Mouse (Mus musculus) limb, embryonic 10.5 days (tissue): Measurements from ENCODE around the gene Srp9. TPM values are rescaled to one million over a fixed set of nuclear protein-coding genes. Genes with fewer than 3 reads are reported as not detected.
"Not testable (repeated sequence)": the region's sequence is repeated elsewhere in the genome, so short reads cannot be mapped to it uniquely, and the experiment has no call there.

ENCODE experiments used
- DNase-seq: peaks from one replicate; pipeline ENCODE4 v3.0.0-alpha.2; 2017; ENCODE audit warnings: low spot score
- H3K27ac ChIP-seq: fragments of 300-500 bp; sonication (generic); 2 replicates; pipeline ENCODE4 v1.5.1; 2016; ENCODE audit warnings: mild to moderate bottlenecking
- H3K27me3 ChIP-seq: fragments of 300-500 bp; sonication (generic); 2 replicates; pipeline ENCODE4 v1.6.1; 2016; ENCODE audit warnings: low read depth, mild to moderate bottlenecking; ENCODE audit not compliant: poor library complexity, severe bottlenecking
- H3K36me3 ChIP-seq: fragments of 300-500 bp; sonication (generic); 2 replicates; pipeline ENCODE4 v1.6.1; 2016; ENCODE audit warnings: mild to moderate bottlenecking, moderate library complexity
- H3K4me1 ChIP-seq: fragments of 300-500 bp; sonication (generic); 2 replicates; pipeline ENCODE4 v1.6.1; 2016
- H3K4me3 ChIP-seq: fragments of 300-500 bp; sonication (generic); 2 replicates; pipeline ENCODE4 v1.5.1; 2016; ENCODE audit warnings: mild to moderate bottlenecking, moderate library complexity
- H3K9me3 ChIP-seq: fragments of 300-500 bp; sonication (generic); replicated peaks from 2 replicates; pipeline ENCODE4 v1.6.1; 2016; ENCODE audit warnings: mild to moderate bottlenecking
- WGBS: fragments of 180-500 bp; shearing (Covaris S2); methylation state at CpG from one replicate; pipeline ENCODE4 v1.1.7; 2016; 5-methylcytosine and 5-hydroxymethylcytosine counted together
- polyA plus RNA-seq: library from polyadenylated mRNA; unstranded; fragments of >200 nt; fragmentation: Nextera tagmentation; extraction: Ambion mirVana; gene quantifications from 2 replicates; pipeline ENCODE4 v1.2.1, GENCODE M21; 2016

Srp9 gene
- polyA plus RNA-seq, 1 experiment from 2014 or later, result 168 TPM

- Histone ChIP-seq H3K9me3 (no peaks in the 10 kb centered on the region), H3K4me1 (peaks cover 36% of the 10 kb centered on the region), H3K36me3 (no peaks in the 10 kb centered on the region), H3K27me3 (no peaks in the 10 kb centered on the region; the same call in 1 of the 2 replicates), H3K27ac (no peak overlapping the region), H3K4me3 (no peak overlapping the region)
- 57% methylated on average over 8 of the region's 8 CpGs for WGBS
- no peak for DNase-seq
Observed at GRCm38 (mm10) chr1:182138172-182138571, 13.6 kb downstream of the Srp9 start.

DNA sequence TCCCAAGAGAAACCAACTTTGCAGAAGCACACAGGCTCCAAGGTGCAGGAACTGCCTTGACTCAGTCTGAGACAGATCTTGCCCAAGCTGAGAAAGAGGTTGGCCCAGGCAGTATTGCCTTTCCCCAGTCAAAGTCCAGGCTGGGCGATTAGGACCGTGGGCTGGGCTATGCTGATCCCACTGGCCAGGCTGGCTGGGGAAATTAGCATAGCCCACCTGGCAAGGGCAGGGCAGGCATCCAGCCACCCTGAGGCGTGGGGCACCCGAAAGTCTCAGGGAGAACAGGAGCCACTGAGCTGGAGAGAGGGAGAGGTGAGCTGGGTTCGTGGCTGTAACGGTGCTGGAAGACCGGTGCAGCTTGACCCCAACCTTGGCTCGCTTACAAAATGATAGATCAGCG, 15.4 kb downstream of the Srp9 start:
- Histone ChIP-seq H3K27ac (no peak overlapping the region), H3K27me3 (no peaks in the 10 kb centered on the region; the same call in 1 of the 2 replicates), H3K9me3 (no peaks in the 10 kb centered on the region), H3K4me3 (0 out of 2 replicates have a peak overlapping the region, but pooled peaks have one; percentile 14), H3K36me3 (no peaks in the 10 kb centered on the region), H3K4me1 (peaks cover 37% of the 10 kb centered on the region)
- 34% methylated on average over 9 of the region's 9 CpGs for WGBS
- DNase-seq, result no peak

GRCm38 (mm10) chr1:182140370-182140769, 15.8 kb downstream of the Srp9 start:
- DNase-seq, result peak; percentile 90
- Histone ChIP-seq H3K27ac (0 out of 2 replicates have a peak overlapping the region, but pooled peaks have one; percentile 15), H3K27me3 (no peaks in the 10 kb centered on the region; the same call in 1 of the 2 replicates), H3K4me1 (peaks cover 40% of the 10 kb centered on the region), H3K4me3 (0 out of 2 replicates have a peak overlapping the region, but pooled peaks have one; percentile 14), H3K36me3 (no peaks in the 10 kb centered on the region), H3K9me3 (no peaks in the 10 kb centered on the region)
- 5% methylated on average over 6 of the region's 6 CpGs for WGBS

DNA sequence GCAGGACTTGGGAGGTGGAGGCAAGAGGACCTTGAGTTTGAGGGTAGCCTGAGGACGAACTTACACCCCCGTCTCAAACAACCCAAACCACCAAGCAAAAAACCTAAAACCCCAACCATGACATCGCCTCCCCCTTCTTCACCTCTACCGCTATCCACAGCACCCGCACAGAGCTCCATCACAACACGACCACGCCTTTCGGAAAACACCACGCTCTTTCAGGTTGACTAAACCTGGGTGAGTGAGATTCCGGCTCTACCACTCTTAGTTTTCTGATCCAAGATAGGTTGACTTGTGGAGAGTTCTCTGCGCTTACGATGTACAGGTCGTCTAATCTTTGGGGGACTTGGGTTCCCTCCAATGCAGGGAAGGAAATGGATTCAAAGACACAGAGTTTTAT, 18.2 kb downstream of the Srp9 start:
- H3K9me3 ChIP-seq, result no peaks in the 10 kb centered on the region
- peaks cover 39% of the 10 kb centered on the region for H3K4me1 ChIP-seq
- no peaks in the 10 kb centered on the region for H3K36me3 ChIP-seq
- no peak overlapping the region for H3K4me3 ChIP-seq
- no peaks in the 10 kb centered on the region for H3K27me3 ChIP-seq
- no peak overlapping the region for H3K27ac ChIP-seq
- WGBS, result 96% methylated on average over 13 of the region's 13 CpGs
- no peak for DNase-seq

DNA sequence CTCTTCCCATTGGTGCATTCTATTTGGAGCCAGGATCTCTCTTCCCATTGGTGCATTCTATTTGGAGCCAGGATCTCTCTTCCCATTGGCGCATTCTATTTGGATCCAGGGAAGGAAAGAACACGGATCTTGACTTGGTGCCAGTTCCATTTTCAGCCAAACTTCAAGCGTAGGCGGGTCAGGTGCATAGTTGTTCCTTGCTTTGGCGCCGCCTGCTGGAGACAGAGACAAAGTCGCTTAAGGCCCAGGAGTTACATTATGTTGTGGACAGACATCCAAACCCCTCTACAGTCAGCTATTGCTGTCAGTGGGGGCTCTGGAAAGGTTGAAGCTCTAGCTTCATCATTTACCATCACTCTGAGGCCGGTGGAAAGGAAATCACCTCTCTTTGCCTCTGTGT, 18.8 kb downstream of the Srp9 start:
- no peak for DNase-seq
- 81% methylated on average over 8 of the region's 8 CpGs for WGBS

GRCm38 (mm10) chr1:182145546-182145945, 21.0 kb downstream of the Srp9 start:
- WGBS, result 14% methylated on average over 5 of the region's 5 CpGs
- Histone ChIP-seq H3K9me3 (no peaks in the 10 kb centered on the region), H3K27ac (peak overlapping the region; percentile 72), H3K4me1 (peaks cover 21% of the 10 kb centered on the region), H3K36me3 (no peaks in the 10 kb centered on the region), H3K4me3 (no peak overlapping the region), H3K27me3 (no peaks in the 10 kb centered on the region)
- peak; percentile 83 for DNase-seq

More for the DNA sequence above, 18.8 kb downstream of the Srp9 start:
- Histone ChIP-seq H3K4me1 (peaks cover 35% of the 10 kb centered on the region), H3K9me3 (no peaks in the 10 kb centered on the region), H3K36me3 (no peaks in the 10 kb centered on the region), H3K27me3 (no peaks in the 10 kb centered on the region), H3K4me3 (no peak overlapping the region), H3K27ac (no peak overlapping the region)

GRCm38 (mm10) chr1:182148864-182149514, 24.5 kb downstream of the Srp9 start:
- no peak overlapping the region for H3K27ac ChIP-seq
- no peaks in the 10 kb centered on the region for H3K36me3 ChIP-seq
- H3K9me3 ChIP-seq, result no peaks in the 10 kb centered on the region
- no peak overlapping the region for H3K4me3 ChIP-seq
- DNase-seq, result peak; percentile 16
- H3K4me1 ChIP-seq, result peaks cover 13% of the 10 kb centered on the region
- 87% methylated on average over 7 of the region's 7 CpGs for WGBS
- no peaks in the 10 kb centered on the region for H3K27me3 ChIP-seq

- H3K9me3 ChIP-seq, result no peaks in the 10 kb centered on the region
- WGBS, result 87% methylated on average over 2 of the region's 2 CpGs
- H3K4me1 ChIP-seq, result peaks cover 11% of the 10 kb centered on the region
- H3K27me3 ChIP-seq, result no peaks in the 10 kb centered on the region
- DNase-seq, result peak; percentile 33
- H3K36me3 ChIP-seq, result no peaks in the 10 kb centered on the region
- H3K4me3 ChIP-seq, result no peak overlapping the region
- H3K27ac ChIP-seq, result no peak overlapping the region
Observed at GRCm38 (mm10) chr1:182149966-182150365, 25.4 kb downstream of the Srp9 start.

DNA sequence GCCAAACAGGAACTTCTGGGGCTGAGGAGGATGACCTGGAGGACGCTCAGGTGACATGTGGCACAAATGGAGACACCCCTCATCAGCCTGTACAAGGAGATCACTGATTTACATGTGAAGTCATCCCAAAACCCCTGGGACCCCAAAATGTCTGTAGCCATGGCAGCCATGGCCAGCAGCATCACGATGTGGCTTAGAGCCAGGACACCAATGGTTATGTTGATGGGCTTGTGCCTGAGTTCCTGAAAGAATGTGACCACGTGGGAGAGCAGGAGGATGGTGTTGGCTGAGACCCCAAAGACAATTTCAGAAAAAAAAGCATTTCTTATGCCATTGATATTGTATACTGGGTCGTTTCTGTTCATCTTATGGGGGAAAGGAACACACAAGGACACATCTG, 33.2 kb downstream of the Srp9 start:
- WGBS, result 74% methylated on average over 4 of the region's 4 CpGs
- Histone ChIP-seq H3K36me3 (no peaks in the 10 kb centered on the region), H3K9me3 (no peaks in the 10 kb centered on the region), H3K27ac (no peak overlapping the region), H3K4me1 (no peaks in the 10 kb centered on the region), H3K4me3 (no peak overlapping the region), H3K27me3 (no peaks in the 10 kb centered on the region)
- DNase-seq, result no peak

DNA sequence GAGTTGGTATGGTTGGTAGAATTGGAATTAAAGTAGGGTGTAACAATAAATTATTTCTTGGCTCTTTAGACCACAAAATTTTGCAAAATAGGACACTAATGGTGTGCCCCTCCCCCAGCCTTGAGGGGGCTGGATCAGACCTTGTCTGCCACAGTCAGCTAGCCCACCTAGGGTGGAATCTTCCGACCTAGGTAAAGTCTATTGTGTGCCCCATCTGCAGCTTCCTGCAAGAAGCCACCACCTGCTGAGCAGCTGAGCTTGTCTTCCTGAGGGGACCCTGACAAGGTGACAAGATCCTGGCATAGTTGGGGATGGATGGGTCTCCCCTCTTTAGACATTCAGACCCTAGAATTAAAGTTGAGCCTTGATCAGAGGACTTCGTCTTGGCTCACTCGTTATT, 35.0 kb downstream of the Srp9 start:
- DNase-seq, result no peak
- no peaks in the 10 kb centered on the region for H3K4me1 ChIP-seq
- no peak overlapping the region for H3K27ac ChIP-seq
- no peak overlapping the region for H3K4me3 ChIP-seq
- no peaks in the 10 kb centered on the region for H3K9me3 ChIP-seq
- no peaks in the 10 kb centered on the region for H3K36me3 ChIP-seq
- 82% methylated on average over 3 of the region's 3 CpGs for WGBS
- no peaks in the 10 kb centered on the region for H3K27me3 ChIP-seq

GRCm38 (mm10) chr1:182162951-182163350, 38.4 kb downstream of the Srp9 start:
- 63% methylated on average over 5 of the region's 5 CpGs for WGBS
- no peak for DNase-seq
- Histone ChIP-seq H3K9me3 (no peaks in the 10 kb centered on the region), H3K4me3 (no peak overlapping the region), H3K27me3 (no peaks in the 10 kb centered on the region), H3K27ac (no peak overlapping the region), H3K4me1 (no peaks in the 10 kb centered on the region), H3K36me3 (no peaks in the 10 kb centered on the region)

- H3K9me3 ChIP-seq, result no peaks in the 10 kb centered on the region
- no peaks in the 10 kb centered on the region for H3K27me3 ChIP-seq
- no peak for DNase-seq
- no peaks in the 10 kb centered on the region for H3K4me1 ChIP-seq
- 89% methylated on average over 7 of the region's 7 CpGs for WGBS
- H3K27ac ChIP-seq, result no peak within 1 kb of the TSS
- H3K36me3 ChIP-seq, result no peaks in the 10 kb centered on the region
- no peak within 1 kb of the TSS for H3K4me3 ChIP-seq
Observed at GRCm38 (mm10) chr1:182164386-182164785, 39.8 kb downstream of the Srp9 start, which contains the start of gene Vmn1r1. Vmn1r1 (minus strand) TSS chr1:182164486.

GRCm38 (mm10) chr1:182170206-182170605, 45.7 kb downstream of the Srp9 start:
- not testable (repeated sequence) for H3K9me3 ChIP-seq, H3K27me3 ChIP-seq, H3K4me3 ChIP-seq, H3K36me3 ChIP-seq, DNase-seq, H3K27ac ChIP-seq, H3K4me1 ChIP-seq
- 93% methylated on average over 6 of the region's 6 CpGs for WGBS

DNA sequence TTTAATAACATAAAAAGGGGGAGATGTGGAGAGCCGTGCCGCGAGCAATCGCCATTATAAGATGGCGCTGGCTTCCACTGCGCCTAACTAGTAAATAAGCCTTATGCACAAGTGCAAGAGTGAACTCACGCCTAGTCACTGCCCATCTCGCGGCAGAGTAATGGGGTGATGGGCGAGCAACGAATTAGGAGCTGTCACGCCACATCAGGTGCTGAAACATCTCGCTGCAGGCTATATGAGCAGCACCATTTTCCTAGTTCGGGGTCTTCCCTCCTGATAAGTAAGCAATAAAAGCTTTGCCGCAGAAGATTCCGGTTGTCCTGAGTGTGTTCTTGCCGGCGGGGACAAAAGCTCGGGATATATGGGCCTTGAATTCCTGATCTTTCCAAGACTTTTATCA, 52.4 kb downstream of the Srp9 start:
- H3K36me3 ChIP-seq, DNase-seq, H3K27me3 ChIP-seq, H3K9me3 ChIP-seq, H3K4me3 ChIP-seq, H3K27ac ChIP-seq, H3K4me1 ChIP-seq: not testable (repeated sequence)
- WGBS, result 93% methylated on average over 19 of the region's 19 CpGs
